Mouse (Mus musculus) monocyte, adult 2 months (primary cell): ENCODE measurements around the gene Gjc1.

Experiments used
- DNase-seq, 2 experiments: peaks; one replicate each; pipeline ENCODE4 v3.0.0; 2022; ENCODE audit warnings: low spot score in 2 of 2, low read depth in 1 of 2

Gjc1 gene

DNA sequence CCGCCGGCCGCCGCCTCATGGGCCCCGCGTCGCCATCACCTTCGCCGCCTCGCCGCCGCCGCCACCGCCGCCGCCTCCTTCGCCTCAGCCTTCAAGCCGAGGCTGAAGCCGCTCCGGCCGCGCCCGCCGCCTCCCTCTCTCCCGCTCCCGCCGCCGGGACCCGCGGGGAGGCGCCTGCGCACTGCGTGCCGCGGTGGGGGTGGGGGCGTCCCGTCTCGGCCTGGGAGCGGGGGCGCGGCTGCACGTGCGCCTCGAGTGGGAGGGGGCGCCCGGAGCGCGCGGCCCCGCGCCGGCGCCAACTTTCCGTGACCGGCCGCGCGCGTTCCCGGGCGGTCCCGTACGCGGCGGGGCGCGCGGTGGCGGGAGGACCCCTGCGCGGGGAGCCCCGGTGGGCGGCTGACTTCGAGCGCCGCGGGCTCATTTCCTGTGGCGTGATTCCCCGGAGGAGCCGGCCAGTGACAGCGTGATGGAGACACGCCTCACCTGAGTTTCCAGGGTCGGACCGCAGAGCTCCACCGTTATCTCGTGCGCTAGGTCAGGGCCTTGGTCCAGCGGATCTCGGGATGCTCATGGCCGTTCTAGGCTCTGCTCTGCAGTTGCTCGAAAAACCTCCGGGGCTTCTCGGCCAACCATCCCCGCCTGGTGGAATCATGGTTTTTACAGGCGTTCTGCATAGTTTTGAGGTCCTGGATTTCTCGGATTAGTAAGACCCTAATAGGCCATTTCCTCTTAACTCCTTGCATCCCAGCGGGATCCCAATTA, at the start of gene Gjc1:
TSS of gene Gjc1 (minus strand) at position 680 of the 762 bp plus-strand sequence.
- DNase-seq = no peak

DNA sequence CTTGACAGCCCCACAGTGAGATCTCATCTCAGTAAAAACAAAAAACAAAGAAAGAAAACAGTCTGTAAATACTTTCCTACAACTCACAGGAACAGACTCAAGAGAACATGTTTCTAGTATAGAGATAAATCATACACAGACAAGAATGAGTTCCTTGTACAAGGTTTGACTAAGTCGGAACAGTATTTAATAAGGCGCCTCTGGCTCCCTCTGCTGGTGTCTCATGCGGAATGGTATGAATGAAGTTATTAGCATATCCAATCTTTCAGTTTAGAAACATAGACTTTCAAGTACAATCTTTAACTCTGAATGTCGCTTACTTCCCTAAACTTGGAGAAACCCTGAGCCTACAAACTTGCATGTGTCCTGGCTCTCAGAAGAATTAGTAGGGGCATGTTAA, 44.8 kb upstream of the Gjc1 start:
- no peak for DNase-seq

DNA sequence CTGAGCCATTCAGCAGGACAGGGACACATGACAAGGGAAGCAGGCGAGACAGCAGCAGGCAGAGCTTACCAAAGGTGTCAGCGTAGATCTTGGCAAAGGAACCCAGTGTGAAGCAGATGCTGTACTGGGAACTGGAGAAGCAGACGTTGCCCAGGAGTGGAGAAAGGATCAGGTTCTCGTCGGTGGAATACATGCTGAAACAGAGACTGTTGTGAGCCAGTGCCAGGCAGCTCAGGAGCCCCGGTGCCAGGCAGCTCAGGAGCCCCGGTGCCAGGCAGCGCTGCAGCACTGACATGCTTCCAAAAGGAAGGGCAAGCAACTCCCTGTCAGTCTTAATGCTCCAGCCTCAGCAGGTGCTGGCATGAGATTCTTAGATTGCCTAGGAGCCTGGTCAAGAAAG, 40.4 kb upstream of the Gjc1 start:
- no peak for DNase-seq

DNA sequence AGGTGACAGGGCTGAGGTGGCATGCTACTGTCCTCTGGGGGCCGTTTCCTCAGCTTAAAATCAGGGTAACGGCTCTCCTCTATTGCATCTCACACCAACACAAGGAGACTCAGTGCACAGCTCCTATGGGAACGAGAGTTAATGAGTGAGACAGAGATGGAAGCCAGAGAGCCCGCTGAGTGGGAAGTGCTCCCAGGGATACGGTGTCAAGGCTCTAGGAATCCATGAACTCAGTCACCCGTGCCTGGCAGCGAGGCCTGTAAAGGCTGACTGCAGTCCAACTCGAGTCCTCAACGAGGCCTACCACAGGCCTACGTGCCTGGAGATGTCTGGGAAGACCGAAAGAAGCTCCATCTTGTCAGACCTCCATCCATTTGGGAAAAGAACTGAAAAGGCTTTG, 39.5 kb upstream of the Gjc1 start:
- DNase-seq = no peak

DNA sequence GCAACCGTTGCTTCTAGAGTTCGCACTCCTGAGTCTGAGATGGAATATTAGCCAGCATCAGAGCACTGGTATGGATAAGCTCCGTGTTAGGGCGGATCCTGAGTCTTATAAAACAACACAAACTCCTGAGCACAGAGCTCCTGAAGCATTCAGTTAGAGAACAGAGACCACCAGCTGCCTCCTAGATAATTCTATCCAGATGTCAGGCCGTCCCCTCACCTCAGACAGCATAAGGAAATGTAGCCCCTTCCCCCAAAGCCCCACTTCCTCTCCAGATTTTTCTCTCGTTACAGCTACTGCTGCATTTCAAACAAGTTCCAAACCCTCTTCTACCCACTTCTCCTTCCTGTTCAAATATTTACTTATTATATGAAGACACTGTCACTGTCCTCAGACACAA, 36.4 kb upstream of the Gjc1 start:
- no peak for DNase-seq

DNA sequence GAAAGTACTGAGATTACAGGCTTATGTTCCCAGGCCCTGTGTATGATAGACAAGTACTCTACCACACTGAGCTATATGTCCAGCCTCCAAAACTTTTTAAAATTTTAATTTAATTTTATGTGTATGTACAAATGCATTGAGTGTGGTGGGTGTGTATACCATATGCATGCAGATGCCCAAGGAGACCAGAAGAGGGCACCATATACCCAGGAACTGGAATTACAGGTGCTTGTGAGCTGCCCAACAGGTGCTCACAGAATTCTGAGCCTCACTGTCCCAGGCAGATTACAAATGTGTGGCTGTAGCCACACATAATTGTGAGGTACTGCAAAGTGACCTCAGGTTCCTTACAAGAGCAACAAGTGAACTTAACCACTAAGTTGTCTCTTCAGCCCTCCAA, 34.3 kb upstream of the Gjc1 start:
- DNase-seq = no peak

DNA sequence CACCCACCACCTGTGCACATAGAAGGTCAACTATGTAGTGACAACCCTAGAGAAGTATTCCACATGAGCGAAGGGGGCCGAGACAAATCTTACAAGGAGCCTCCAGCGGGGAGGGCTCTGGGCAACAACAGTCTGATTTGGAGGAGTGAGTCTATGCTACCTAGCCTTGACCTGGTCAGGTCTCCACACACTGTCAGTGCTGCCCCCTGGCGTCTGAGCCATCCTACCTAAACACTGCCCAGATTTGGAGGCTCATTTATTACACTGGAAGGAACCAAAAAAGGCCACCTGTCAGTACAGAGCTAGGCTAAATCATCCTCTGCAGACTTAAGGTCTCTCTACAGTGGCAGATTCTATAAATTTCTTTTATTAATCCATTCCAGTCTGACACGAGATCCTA, 32.4 kb upstream of the Gjc1 start:
- peak in 1 of 2 experiments; percentile 3 for DNase-seq

DNA sequence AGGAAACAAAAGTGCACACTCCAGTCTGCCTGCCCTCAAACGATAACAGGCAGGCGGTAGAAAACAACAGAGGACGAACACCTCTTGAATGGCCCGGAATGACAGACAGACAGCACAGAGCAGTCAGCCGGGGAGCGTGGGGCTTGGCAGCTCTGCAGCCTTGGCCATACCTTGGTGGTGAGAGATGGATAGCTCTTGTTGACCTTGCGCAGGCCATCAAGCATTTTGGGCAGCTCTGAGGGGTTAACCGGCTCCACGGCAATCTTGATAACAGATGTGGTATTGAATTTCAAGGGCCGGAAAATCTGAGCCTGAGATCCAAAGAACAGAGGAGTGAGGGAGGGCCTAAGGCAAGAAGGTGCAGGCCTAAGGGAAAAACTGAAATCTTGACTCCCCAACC, 26.4 kb upstream of the Gjc1 start:
- DNase-seq = no peak

DNA sequence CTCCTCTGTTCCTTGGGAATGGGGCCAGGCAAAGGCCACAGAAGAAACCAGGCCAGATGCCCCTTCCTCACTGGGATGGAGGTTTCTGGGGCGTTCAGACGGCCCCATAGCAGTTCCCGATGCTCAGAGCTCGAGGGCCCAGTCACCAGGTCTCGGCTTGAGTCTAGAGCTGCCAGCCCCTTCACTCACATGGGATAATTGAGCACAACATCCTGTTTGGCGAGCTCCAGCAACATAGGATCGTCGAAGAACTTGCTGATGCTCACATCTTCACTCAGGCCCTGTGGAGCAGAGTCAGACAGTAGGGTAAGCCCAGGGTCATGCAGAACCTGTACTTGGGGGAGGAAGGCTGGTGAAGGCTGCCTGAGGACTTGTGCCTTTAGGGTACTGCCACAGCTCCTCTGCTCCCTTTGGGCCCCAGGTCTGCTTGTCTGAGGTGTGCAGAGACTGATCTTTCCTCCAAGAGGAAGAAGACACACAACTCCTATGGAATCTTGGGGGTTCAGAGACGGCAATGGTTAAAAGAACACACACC, 19.2 kb upstream of the Gjc1 start:
- no peak for DNase-seq

DNA sequence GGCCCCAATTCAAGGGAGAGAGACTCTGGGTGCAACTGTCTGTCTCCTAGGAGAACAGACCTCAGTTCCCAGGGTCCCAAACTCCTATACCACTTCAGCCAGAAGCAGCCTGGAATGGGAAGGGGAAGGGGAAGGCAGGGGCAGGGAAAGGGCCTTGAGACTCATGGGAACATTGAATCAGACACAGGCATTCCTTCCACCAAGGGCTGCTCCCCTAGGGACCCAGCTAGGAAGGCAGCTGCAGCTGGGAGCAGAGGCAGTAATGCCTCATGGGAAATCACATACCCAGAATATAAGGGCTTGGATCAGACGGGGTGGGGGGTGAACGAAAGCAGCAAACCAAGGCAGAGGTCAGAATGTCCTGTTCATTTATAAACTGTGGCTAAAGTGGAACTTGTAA, 18.6 kb upstream of the Gjc1 start:
- DNase-seq = no peak

DNA sequence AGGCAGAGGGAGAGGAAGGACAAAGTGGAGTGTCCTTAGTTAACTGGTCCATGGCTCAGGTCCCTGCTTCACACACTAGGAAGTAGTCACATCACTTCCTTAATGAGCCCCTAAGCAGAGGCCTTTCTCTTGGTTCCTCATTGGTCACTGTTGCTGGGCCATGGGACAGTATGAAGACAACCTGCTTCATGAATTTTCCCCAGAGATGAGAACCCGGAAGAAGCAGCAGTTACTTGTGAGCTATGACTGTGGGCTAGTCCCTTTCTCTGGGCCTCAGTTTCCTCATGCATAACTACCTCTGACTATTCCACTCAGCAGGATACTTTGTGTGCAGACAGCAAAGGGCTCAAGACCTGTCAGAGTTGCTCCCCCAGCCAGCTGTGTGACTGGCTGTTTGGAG, 17.9 kb upstream of the Gjc1 start:
- no peak for DNase-seq

DNA sequence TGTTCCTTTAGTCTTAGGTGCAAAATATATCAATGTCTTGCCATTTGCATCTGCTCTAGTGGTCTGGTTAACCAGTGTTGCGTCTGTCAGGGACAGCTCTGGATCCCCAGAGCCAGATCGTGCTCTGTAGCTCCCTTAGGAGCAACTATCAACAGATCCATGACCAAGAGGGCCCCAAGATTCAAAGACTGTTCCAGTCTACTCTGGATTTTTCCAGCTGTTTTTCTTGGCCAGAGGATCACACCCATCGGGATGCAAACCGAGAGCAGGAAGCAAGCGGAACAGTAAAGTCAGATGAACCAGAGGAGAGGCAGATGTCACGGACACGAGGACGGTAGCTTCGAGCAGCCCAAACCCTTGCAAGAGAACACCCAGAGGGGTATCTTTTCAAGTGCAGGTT, 16.6 kb upstream of the Gjc1 start:
- DNase-seq = no peak

DNA sequence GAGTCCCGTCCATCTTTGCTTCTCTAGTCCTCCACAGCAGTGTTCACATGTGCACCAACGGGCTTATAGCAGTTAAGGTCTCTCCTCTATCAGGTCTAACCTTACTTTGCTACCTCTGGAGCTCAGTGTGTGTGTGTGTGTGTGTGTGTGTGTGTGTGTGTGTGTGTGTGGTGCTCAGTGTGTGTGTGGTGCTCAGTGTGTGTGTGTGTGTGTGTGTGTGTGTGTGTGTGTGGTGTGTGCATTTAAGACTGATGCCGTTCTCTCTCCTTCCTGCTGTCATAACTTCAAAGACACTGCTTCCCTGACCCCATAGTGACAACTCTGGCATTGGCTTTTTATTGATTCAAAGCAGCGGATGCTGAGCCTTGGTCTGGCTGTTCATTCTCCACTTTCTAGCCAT, 16.0 kb upstream of the Gjc1 start, which contains the start of gene Higd1b:
TSS of gene Higd1b (plus strand) at position 301 of the 400 bp plus-strand sequence.
- no peak for DNase-seq

DNA sequence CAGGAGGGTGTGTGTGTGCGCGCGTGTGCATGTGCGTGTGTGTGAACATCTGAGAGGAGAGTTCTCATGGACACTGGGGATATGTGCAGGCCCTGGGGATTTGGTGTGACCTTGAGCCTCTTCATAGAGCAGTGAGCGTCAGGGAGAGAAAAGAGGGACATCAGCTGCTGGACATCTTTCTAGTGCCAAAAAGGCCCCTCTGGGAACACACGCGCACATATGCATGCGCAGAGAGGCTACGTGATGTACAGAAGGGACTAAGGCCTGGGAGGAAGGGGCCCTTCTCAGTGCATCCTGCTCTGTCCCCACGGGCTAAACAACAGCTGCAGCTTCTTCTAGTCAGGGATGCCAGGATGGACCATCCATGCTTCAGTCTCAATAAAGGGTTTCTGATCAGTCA, 14.7 kb upstream of the Gjc1 start:
- DNase-seq = no peak

DNA sequence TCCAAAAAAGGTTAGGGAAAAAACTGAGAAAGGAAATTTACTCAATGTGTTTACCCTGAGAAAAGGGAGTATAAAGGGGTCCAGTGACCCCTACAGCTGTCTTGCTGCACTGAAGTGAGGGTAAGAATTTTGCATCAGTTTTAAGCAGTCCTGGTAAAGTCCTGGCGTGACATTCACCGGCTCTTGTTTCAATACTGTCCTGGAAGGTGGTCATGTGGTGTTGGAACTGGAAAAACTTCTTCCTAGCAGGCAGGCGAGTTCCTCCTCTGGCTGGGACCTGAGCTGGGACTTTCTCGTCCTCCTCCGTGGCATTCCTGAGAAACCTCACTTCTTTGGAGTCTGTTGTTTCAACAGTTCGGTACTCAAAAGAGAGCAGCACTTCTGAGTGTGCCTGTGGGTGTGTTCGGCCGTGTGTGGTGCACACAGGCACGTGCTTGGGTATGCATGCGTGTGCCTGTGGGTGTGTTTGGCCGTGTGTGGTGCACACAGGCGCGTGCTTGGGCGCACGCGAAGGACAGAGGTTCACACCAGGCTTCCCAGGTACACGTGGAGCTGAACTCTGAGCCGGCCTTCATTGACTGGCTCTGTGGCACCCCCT, 13.3 kb upstream of the Gjc1 start:
- no peak for DNase-seq

DNA sequence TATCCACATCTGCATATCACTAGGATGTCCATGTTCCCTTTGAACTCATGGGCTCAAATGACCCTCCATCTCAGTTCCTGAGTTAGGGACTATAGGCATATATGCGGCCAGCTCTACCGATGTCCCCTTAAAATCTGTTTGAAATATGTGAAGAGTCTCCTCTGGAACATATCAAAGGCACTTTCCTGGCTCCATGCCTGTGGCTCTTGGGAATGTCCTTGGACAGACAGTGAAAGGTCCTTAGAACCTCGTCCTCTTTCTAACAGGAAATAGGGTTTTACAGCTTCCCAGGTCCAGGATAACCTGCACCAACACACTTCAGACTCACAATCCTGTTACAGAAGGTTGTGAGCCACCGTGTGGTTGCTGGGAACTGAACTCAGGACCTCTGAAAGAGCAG, 10.8 kb upstream of the Gjc1 start:
- no peak for DNase-seq

DNA sequence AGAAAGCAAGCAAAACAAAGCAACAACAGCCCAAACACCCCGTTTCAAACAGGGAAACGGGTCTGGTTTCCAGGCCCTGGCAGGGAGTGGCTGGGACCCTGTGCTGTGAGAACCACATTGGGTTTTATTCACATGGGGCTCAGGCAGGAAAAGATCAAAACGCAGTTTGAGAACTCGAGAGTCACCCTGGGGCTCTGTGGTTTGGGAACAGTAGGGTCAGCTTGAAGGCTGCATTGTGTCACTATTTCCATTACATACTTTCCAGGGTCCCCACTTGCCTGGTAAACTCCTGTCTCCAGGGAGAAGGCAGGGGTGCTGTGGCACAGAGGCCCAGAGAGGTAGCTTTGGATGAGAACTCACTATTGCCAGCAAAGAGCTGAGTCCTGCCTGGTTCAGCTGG, 7.6 kb upstream of the Gjc1 start:
- DNase-seq = no peak

DNA sequence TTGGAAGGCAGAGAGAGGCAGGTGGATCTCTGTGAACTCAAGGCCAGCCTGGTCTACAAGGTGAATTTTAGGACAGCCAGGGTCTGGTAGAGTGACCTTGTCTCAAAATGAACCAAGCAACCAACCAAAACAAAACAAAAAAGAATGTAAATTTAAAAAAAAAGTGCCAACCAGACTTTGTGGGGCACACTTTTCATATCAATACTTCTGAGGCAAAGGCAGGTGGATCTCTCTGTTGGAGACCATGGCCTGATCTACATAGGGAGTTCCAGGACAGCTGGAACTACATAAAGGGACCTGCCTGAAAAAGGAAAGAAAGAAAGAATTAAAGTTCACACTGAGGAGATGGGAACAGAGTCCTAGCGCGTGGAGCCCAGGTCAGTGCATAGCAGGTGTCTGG, 7.0 kb upstream of the Gjc1 start:
- DNase-seq = no peak

DNA sequence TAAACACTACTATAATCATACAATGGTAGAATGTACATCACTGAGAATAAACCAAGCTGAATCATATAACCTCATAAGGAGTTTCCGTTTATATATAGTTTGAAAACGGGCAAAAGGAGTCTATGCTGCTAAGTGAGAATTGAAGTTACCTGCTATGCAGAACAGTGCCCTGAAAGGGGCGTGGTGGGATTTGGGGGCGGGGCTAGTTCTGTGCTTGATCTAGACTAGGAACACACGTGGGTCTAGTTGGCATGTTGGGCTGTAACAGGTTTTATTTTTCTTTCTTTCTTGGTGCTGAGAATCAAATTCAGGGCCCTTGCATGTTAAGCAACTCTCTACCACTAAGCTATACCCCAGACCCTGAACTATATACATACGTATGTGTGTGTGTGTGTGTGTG, 1.7 kb upstream of the Gjc1 start:
- no peak for DNase-seq

DNA sequence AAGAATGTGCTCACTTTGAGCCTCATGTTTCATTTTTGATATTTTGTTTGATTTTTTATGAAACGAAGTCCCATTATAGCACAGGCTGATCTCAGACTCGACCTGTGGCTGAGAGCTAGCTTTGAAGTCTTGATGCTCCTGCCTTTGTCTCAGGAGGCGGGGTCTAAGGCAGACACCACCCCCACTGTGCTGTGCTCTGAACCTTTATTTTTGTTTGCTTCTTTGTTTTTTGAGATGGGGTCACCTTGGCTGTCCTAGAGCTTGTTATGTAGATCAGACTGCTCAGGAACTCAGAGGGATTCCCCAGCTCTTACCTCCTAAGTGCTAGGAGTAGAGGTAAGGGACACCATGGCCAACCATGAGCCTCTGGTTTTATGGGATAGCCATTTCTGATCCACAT, 932 bp upstream of the Gjc1 start:
- DNase-seq = no peak

DNA sequence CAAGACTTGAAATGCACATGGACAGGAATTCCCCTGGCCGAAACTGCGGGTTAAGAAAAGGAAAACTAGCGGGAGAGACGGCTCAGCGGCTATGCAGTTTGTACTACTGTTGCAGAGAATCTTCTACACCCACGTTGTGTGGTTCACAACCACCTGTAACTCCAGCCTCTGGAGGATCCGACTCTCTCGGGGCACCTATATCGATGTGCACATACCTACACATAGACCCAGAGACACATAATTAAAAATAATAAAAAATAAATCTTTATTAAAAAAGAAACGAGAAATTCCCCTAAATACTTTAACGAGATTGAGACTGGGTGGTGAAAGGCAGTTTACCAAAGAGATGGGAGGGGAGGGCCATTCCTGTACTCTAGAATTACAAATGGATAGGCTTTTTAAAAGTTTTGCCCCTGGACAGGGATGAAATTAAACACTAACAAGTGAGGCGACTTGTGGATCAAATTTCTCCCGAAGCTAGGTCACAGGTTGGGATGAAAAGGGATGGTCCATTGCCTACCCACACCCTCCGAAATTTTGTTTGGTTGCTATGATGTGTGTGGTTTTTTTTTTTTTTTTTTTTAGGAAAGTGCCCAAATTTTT, 384 bp upstream of the Gjc1 start:
- DNase-seq = no peak
